Mouse (Mus musculus) neural tube, embryonic 12.5 days (tissue): ENCODE measurements around the gene Syne3. TPM values are rescaled to one million over a fixed set of nuclear protein-coding genes. Genes with fewer than 3 reads are reported as not detected.

ENCODE experiments used
- ATAC-seq: fragments of 200-750 bp; cut with Nextera tagmentation; 2 replicates; pipeline ENCODE4 v1.8.0; 2017; ENCODE audit warnings: low read depth, mild to moderate bottlenecking, moderate TSS enrichment, moderate library complexity; ENCODE audit not compliant: low FRiP score
- H3K27ac ChIP-seq: fragments of 300-500 bp; sonication (generic); 2 replicates; pipeline ENCODE4 v1.5.1; 2016
- H3K27me3 ChIP-seq: fragments of 300-500 bp; sonication (generic); replicated peaks from 2 replicates; pipeline ENCODE4 v1.6.1; 2016; ENCODE audit warnings: mild to moderate bottlenecking
- H3K36me3 ChIP-seq: fragments of 300-500 bp; sonication (generic); 2 replicates; pipeline ENCODE4 v1.6.1; 2016; ENCODE audit warnings: mild to moderate bottlenecking
- H3K4me1 ChIP-seq: fragments of 300-500 bp; sonication (generic); 2 replicates; pipeline ENCODE4 v1.6.1; 2016
- H3K4me2 ChIP-seq: fragments of 300-500 bp; sonication (generic); replicated peaks from 2 replicates; pipeline ENCODE4 v1.6.1; 2016; ENCODE audit warnings: mild to moderate bottlenecking
- H3K4me3 ChIP-seq: fragments of 300-500 bp; sonication (generic); 2 replicates; pipeline ENCODE4 v1.5.1; 2016
- H3K9ac ChIP-seq: fragments of 300-500 bp; sonication (generic); 2 replicates; pipeline ENCODE4 v1.6.1; 2016; ENCODE audit warnings: mild to moderate bottlenecking
- H3K9me3 ChIP-seq: fragments of 300-500 bp; sonication (generic); 2 replicates; pipeline ENCODE4 v1.6.1; 2016; ENCODE audit warnings: mild to moderate bottlenecking
- WGBS: fragments of 180-500 bp; shearing (Covaris S2); methylation state at CpG from one replicate; pipeline ENCODE4 v1.1.7; 2016; 5-methylcytosine and 5-hydroxymethylcytosine counted together
- polyA plus RNA-seq: library from polyadenylated mRNA; unstranded; fragments of >200 nt; fragmentation: Nextera tagmentation; extraction: Ambion mirVana; gene quantifications from 2 replicates; pipeline ENCODE4 v1.2.1, GENCODE M21; 2016

The Syne3 gene
- polyA plus RNA-seq, 1 experiment from 2014 or later, result 0.06 TPM

DNA sequence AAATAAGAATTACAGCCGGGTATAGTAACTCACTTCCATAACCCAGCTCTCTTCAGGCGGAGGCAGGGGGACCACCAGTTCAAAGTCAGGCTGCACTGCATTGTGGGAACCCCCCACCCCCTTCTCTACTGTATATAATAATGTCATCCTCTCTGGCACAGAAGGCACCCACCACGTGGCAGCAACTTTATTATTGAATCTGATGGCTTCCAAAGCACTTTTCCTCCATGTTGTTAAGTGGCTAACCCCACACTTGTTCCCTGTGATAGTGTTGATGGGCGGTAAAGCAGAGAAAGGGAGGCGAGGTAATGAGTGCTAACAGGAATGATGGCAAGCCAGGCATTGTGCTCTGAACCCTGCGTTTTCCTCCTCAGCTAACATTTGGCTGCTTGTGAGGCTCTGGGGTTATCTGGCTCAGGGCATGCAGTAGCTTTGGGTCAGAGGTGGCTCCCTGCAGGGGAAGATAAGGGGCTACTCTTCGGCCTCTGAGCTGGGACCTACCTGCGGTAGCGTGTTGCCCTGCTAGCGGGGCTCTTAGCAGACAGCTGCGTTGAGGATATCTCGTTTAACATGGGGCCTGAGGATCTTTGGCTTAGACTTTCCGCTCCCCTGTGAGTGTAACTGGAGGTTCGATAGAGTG lies 24.6 kb upstream of the Syne3 start:
- ATAC-seq, result no peak

GRCm38 (mm10) chr12:105032832-105033775 lies 23.5 kb upstream of the Syne3 start:
- H3K9ac ChIP-seq, result peak overlapping the region; percentile 86
- peak overlapping the region; percentile 57 for H3K27ac ChIP-seq

More for the DNA sequence above, 24.6 kb upstream of the Syne3 start:
- Histone ChIP-seq H3K4me1 (peaks cover 30% of the 10 kb centered on the region), H3K4me2 (peak overlapping the region; percentile 94), H3K9me3 (no peaks in the 10 kb centered on the region), H3K36me3 (peaks cover 10% of the 10 kb centered on the region), H3K27me3 (no peaks in the 10 kb centered on the region), H3K9ac (peak overlapping the region; percentile 86; the same call in 1 of the 2 replicates), H3K4me3 (peak overlapping the region; percentile 85; the same call in 1 of the 2 replicates), H3K27ac (no peak overlapping the region)
- WGBS, result 81% methylated on average over 14 of the region's 14 CpGs

DNA sequence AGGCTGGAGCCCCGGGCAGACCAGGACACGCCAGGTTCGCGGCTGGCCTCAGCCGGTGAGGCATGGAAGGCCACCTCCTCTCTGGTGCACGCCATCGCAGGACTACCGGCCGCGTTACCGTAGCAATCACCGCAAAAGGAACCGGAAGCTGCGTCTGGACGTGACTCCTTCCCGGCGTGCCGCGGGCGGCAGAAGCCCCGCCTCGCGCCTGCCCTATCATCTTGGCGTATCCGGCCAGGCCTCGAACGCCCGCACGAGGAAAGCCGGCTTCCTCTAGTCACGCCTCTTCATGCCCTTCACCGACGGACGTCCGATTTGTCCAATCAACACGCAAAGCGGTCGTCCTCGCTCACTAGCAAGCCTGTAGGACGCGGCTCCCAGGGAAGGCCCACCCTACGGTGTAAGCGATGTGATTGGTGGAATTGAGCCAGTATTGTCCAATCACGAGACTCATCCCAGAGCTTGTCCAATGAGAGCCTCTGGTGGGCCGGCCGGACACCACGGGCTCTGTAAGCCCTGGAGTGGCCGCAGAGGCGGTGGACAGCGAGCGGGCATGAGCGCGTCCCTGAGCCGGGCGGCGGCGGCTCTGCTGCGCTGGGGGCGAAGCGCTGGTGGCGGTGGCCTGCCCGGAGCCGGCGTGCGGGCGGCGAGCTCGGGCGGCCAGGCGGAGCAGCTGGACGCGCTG lies 22.7 kb upstream of the Syne3 start, which contains the start of gene Glrx5:
Gene Glrx5, plus strand, starts transcription at position 542 of the 685 bp plus-strand sequence.
- peaks cover 15% of the 10 kb centered on the region for H3K36me3 ChIP-seq
- peak within 1 kb of the TSS; percentile 94 for H3K4me2 ChIP-seq
- peak within 1 kb of the TSS; percentile 57 for H3K27ac ChIP-seq
- under 1% methylated on average over 72 of the region's 72 CpGs for WGBS
- peak within 1 kb of the TSS; percentile 86 for H3K9ac ChIP-seq
- ATAC-seq, result peak; percentile 99
- peak within 1 kb of the TSS; percentile 85 for H3K4me3 ChIP-seq
- peaks cover 30% of the 10 kb centered on the region for H3K4me1 ChIP-seq
- no peaks in the 10 kb centered on the region for H3K9me3 ChIP-seq
- H3K27me3 ChIP-seq, result no peaks in the 10 kb centered on the region

More at GRCm38 (mm10) chr12:105032832-105033775, 23.5 kb upstream of the Syne3 start:
- peak; percentile 63 for ATAC-seq
- WGBS, result 4% methylated on average over 45 of the region's 45 CpGs
- no peaks in the 10 kb centered on the region for H3K27me3 ChIP-seq
- H3K4me2 ChIP-seq, result peak overlapping the region; percentile 94
- peak overlapping the region; percentile 85 for H3K4me3 ChIP-seq
- peaks cover 30% of the 10 kb centered on the region for H3K4me1 ChIP-seq
- H3K9me3 ChIP-seq, result no peaks in the 10 kb centered on the region
- H3K36me3 ChIP-seq, result peaks cover 15% of the 10 kb centered on the region

- ATAC-seq, result no peak
- Histone ChIP-seq H3K27me3 (no peaks in the 10 kb centered on the region), H3K9me3 (no peaks in the 10 kb centered on the region), H3K27ac (no peak overlapping the region), H3K4me3 (peak overlapping the region; percentile 65), H3K36me3 (peaks cover 15% of the 10 kb centered on the region), H3K4me2 (peak overlapping the region; percentile 94), H3K9ac (peak overlapping the region; percentile 86), H3K4me1 (peaks cover 30% of the 10 kb centered on the region)
- WGBS, result 8% methylated on average over 37 of the region's 37 CpGs
Observed at GRCm38 (mm10) chr12:105031081-105032058, 21.8 kb upstream of the Syne3 start.

GRCm38 (mm10) chr12:105029890-105030289 lies 20.3 kb upstream of the Syne3 start:
- Histone ChIP-seq H3K4me3 (no peak overlapping the region), H3K27me3 (no peaks in the 10 kb centered on the region), H3K36me3 (peaks cover 12% of the 10 kb centered on the region), H3K27ac (no peak overlapping the region), H3K4me1 (peaks cover 28% of the 10 kb centered on the region), H3K4me2 (0 out of 2 replicates have a peak overlapping the region, but pooled peaks have one; percentile 94), H3K9ac (no peak overlapping the region), H3K9me3 (no peaks in the 10 kb centered on the region)
- WGBS, result 89% methylated on average over 9 of the region's 9 CpGs
- ATAC-seq, result no peak

DNA sequence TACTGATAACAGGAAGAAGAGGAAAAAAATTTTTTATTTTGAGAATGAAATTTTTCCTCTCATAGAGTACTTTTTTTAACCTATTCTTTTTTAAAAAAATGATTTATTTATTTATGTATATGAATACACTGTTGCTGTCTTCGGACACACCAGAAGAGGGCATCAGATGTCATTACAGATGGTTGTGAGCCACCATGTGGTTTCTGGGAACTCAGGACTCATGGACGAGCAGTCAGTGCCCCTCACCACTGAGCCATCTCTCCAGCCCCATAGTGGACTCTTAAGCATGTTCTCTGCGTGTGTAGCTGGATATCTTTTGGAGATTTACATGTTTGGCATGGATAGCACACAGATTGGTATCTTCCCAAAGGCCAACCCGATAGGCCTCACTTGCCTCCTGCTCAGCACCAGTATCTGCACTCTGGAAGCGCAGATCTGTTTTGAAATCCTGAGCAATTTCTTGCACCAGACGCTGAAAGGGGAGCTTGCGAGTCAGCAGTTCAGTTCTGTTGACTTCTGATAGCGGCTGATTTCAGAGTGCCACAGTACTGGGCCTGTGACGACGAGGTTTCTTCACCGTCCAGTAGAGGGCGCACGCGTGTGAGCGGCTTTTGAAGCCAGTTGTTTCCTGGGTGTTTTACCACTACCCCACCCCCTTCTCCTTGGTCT lies 17.8 kb upstream of the Syne3 start:
- peaks cover 10% of the 10 kb centered on the region for H3K4me1 ChIP-seq
- WGBS, result 35% methylated on average over 15 of the region's 15 CpGs
- peaks cover 15% of the 10 kb centered on the region for H3K36me3 ChIP-seq
- no peak overlapping the region for H3K27ac ChIP-seq
- H3K4me2 ChIP-seq, result no peak overlapping the region
- no peak overlapping the region for H3K4me3 ChIP-seq
- no peak overlapping the region for H3K9ac ChIP-seq
- ATAC-seq, result no peak
- H3K9me3 ChIP-seq, result peaks cover 16% of the 10 kb centered on the region
- no peaks in the 10 kb centered on the region for H3K27me3 ChIP-seq

DNA sequence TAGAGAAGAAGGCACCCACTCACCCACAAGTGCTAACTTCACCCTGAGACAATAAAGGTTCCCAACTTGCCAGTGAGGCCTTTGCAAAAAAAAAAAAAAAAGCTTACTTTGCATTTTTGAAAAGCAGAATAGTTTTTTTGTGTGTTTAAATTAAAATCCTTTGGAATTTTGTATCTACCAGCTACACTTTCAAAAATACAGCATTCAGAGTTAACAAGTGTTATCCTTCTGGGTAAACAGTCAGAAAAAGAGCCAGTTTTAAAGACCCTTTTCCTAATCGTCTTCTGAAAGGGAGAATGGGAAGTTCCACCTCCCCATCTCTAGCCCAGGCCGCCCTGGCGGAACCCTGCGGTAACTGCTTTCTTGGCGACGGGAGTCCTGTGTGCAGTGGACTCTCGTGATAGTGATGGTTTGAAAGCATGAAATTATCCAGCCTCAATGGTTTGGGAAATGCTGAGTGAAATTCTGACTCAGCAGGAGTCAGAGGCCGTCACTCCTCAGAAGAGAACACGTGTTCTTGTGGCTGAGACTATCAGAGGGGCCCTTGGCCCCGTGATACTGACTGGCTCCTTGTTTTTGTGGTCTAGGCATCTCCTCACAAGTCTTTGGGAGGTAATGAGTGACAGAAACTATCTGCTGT lies 16.5 kb upstream of the Syne3 start:
- Histone ChIP-seq H3K9me3 (peaks cover 16% of the 10 kb centered on the region), H3K4me1 (peaks cover 6% of the 10 kb centered on the region), H3K9ac (no peak overlapping the region), H3K4me2 (no peak overlapping the region), H3K36me3 (peaks cover 15% of the 10 kb centered on the region), H3K27me3 (no peaks in the 10 kb centered on the region), H3K27ac (no peak overlapping the region), H3K4me3 (no peak overlapping the region)
- no peak for ATAC-seq
- 61% methylated on average over 10 of the region's 10 CpGs for WGBS

GRCm38 (mm10) chr12:105025271-105025946 lies 15.8 kb upstream of the Syne3 start:
- WGBS, result 52% methylated on average over 8 of the region's 8 CpGs
- ATAC-seq, result 0 out of 2 replicates have a peak, but pooled peaks have one; percentile 15

GRCm38 (mm10) chr12:105022776-105023175 lies 13.2 kb upstream of the Syne3 start:
- Histone ChIP-seq H3K9ac (no peak overlapping the region), H3K4me2 (no peak overlapping the region), H3K27ac (no peak overlapping the region), H3K9me3 (peaks cover 16% of the 10 kb centered on the region), H3K36me3 (peaks cover 3% of the 10 kb centered on the region; the same call in 1 of the 2 replicates), H3K4me1 (no peaks in the 10 kb centered on the region), H3K4me3 (no peak overlapping the region), H3K27me3 (no peaks in the 10 kb centered on the region)
- no peak for ATAC-seq
- over 99% methylated on average over 9 of the region's 9 CpGs for WGBS

More at GRCm38 (mm10) chr12:105025271-105025946, 15.8 kb upstream of the Syne3 start:
- no peaks in the 10 kb centered on the region for H3K27me3 ChIP-seq
- no peak overlapping the region for H3K4me3 ChIP-seq
- H3K27ac ChIP-seq, result no peak overlapping the region
- H3K4me2 ChIP-seq, result no peak overlapping the region
- H3K36me3 ChIP-seq, result peaks cover 15% of the 10 kb centered on the region
- H3K4me1 ChIP-seq, result no peaks in the 10 kb centered on the region
- peaks cover 16% of the 10 kb centered on the region for H3K9me3 ChIP-seq
- no peak overlapping the region for H3K9ac ChIP-seq

DNA sequence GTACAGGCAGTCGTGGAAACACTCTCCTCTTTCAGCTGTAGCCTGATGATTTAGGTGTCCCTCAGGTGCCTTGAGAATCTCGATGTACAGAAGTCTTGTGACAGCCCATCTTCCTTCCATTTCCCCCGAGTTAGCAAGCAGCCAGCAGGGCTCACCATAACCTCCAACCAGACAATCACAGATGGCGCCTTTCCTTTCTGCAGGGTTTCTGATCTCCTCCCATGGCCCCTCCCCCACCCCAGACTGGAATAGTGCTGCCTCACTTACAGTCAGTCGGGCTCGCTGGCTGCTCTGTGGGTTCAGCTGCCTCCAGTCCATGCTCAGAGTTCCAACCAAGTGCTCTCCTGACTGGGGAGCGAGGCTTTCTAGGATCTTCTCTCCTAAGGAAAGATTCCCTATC lies 12.5 kb upstream of the Syne3 start:
- Histone ChIP-seq H3K9ac (no peak overlapping the region), H3K36me3 (peaks cover 3% of the 10 kb centered on the region; the same call in 1 of the 2 replicates), H3K4me1 (no peaks in the 10 kb centered on the region), H3K27me3 (no peaks in the 10 kb centered on the region), H3K4me3 (no peak overlapping the region), H3K4me2 (no peak overlapping the region), H3K27ac (no peak overlapping the region), H3K9me3 (peaks cover 16% of the 10 kb centered on the region)
- WGBS, result 55% methylated on average over 7 of the region's 7 CpGs
- ATAC-seq, result no peak
